In the genomic region with DNA sequence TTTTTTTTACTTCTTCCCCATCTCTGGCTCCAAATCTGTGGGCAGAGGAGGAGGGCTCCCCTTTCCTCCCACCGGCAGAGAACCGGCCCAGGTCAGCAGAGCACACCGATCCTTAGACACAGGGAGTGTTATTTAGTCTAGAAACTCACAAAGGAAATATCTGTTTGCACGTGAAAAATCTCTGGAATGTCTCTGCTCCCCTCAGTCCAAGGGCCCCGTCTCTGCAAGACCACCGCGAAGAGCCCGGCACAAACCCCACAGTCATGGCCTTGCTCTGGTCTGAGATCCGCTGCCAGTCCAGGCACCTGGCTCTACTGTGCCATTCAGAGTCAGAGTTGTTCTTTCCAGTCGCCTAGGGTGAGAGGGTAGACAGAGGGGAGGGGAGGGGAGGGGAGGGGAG, we compare ENCODE assay signal across 30 mouse cellular contexts.
DNase-seq lines count a peak whose midpoint lies in the region; ATAC-seq and TF ChIP-seq lines count a peak whose summit lies in the region.
"Had no signal": no experiment of that assay in that cellular context is flagged by ENCODE, and none has a peak within 500 bp of the region (broad histone marks: within the 10 kb centered on the region; RNA-seq: fewer than 3 reads in every experiment).

No protein-coding gene starts in this region.

- no peak for ATAC-seq in stomach, embryonic 14.5 days (ENCODE audit: insufficient number of reproducible peaks, insufficient read depth, low FRiP score, low read depth)
- ATAC-seq in stomach, postnatal 0 days (ENCODE audit: low FRiP score, low TSS enrichment), result no peak
- no peak for ATAC-seq in limb, embryonic 12.5 days (ENCODE audit: insufficient number of reproducible peaks, insufficient read depth, low FRiP score, low TSS enrichment, low read depth)
- ATAC-seq in kidney, embryonic 14.5 days (ENCODE audit: low FRiP score, low TSS enrichment), result no peak
- ATAC-seq: CD4-positive, CD25-positive, alpha-beta regulatory T cell, adult 4 months; hindbrain, embryonic 16.5 days; midbrain, embryonic 15.5 days had no signal

- H3K4me2 ChIP-seq in stomach, embryonic 14.5 days (replicated peaks; ENCODE audit: low read depth, low read length), result no peak overlapping the region
- H3K4me2 ChIP-seq in stomach, postnatal 0 days (replicated peaks; ENCODE audit: low read depth), result no peak overlapping the region
- H3K4me2 ChIP-seq in limb, embryonic 12.5 days, result no peak overlapping the region
- no peak overlapping the region for H3K4me2 ChIP-seq in kidney, embryonic 14.5 days (replicated peaks; ENCODE audit: low read depth, low read length)
- H3K4me2 ChIP-seq: forebrain, embryonic 12.5 days; heart, embryonic 12.5 days; kidney, embryonic 15.5 days; midbrain, embryonic 15.5 days; neural tube, embryonic 12.5 days had no signal

- no peak for TF ChIP-seq CTCF in stomach, postnatal 0 days (IDR thresholded peaks at IDR 0.05; ENCODE audit: low read depth)

- 35% methylated on average over 9 of the region's 10 CpGs for WGBS in heart, embryonic 10.5 days
- 11% methylated on average over 10 of the region's 10 CpGs for WGBS in stomach, embryonic 14.5 days
- WGBS in stomach, postnatal 0 days, result 25% methylated on average over 10 of the region's 10 CpGs
- 45% methylated on average over 10 of the region's 10 CpGs for WGBS in limb, embryonic 12.5 days
- WGBS in kidney, embryonic 14.5 days, result 35% methylated on average over 10 of the region's 10 CpGs

- no peaks in the 10 kb centered on the region for H3K9me3 ChIP-seq in heart, embryonic 10.5 days
- no peaks in the 10 kb centered on the region for H3K9me3 ChIP-seq in stomach, embryonic 14.5 days (ENCODE audit: control insufficient read depth, low read depth, low read length)
- H3K9me3 ChIP-seq in stomach, postnatal 0 days (ENCODE audit: control insufficient read depth, low read length), result no peaks in the 10 kb centered on the region
- no peaks in the 10 kb centered on the region for H3K9me3 ChIP-seq in limb, embryonic 12.5 days
- H3K9me3 ChIP-seq in kidney, embryonic 14.5 days (ENCODE audit: control insufficient read depth, low read length), result no peaks in the 10 kb centered on the region
- H3K9me3 ChIP-seq: forebrain, embryonic 12.5 days; heart, embryonic 12.5 days; kidney, embryonic 15.5 days; midbrain, embryonic 15.5 days; neural tube, embryonic 12.5 days had no signal

- H3K4me3 ChIP-seq in heart, embryonic 10.5 days, result no peak overlapping the region
- H3K4me3 ChIP-seq in stomach, embryonic 14.5 days (ENCODE audit: low read depth, low read length), result no peak overlapping the region
- H3K4me3 ChIP-seq in stomach, postnatal 0 days (ENCODE audit: low read depth, low read length), result no peak overlapping the region
- no peak overlapping the region for H3K4me3 ChIP-seq in limb, embryonic 12.5 days (replicated peaks)
- no peak overlapping the region for H3K4me3 ChIP-seq in kidney, embryonic 14.5 days (ENCODE audit: low read length)
- H3K4me3 ChIP-seq: erythroblast, embryonic 14.5 days; forebrain, embryonic 12.5 days; heart, embryonic 12.5 days; kidney, embryonic 15.5 days; layer of hippocampus, adult 2 months; left cerebral cortex, adult 2 months; midbrain, embryonic 15.5 days; neural tube, embryonic 12.5 days had no signal

- intact Hi-C loops in heart, postnatal 25 days (cut with DNase I), result no loop called here

- H3K27ac ChIP-seq in heart, embryonic 10.5 days, result peak overlapping the region; percentile 59; the same call in 1 of the 2 replicates
- H3K27ac ChIP-seq in stomach, embryonic 14.5 days (ENCODE audit: low read length), result peak overlapping the region; percentile 29; the same call in 1 of the 2 replicates
- no peak overlapping the region for H3K27ac ChIP-seq in stomach, postnatal 0 days (replicated peaks)
- peak overlapping the region; percentile 72 for H3K27ac ChIP-seq in limb, embryonic 12.5 days
- H3K27ac ChIP-seq in kidney, embryonic 14.5 days (ENCODE audit: low read depth, low read length), result no peak overlapping the region
- H3K27ac ChIP-seq: forebrain, embryonic 12.5 days; kidney, embryonic 15.5 days; layer of hippocampus, adult 2 months; left cerebral cortex, adult 2 months; liver, embryonic 14.5 days; macrophage; midbrain, embryonic 15.5 days; neural tube, embryonic 12.5 days had no signal

- no peak for DNase-seq in heart, embryonic 10.5 days (ENCODE audit: low spot score)
- no peak for DNase-seq in heart, postnatal 25 days (ENCODE audit: low spot score)
- DNase-seq in stomach, postnatal 0 days (ENCODE audit: low spot score), result no peak
- DNase-seq in cerebellum, adult 11-12 months, result no peak
- DNase-seq: adrenal gland, postnatal 14 days; cerebellum, adult 18-20 months; cerebellum, postnatal 10 days; gastrocnemius, postnatal 25 days; heart, adult 18-20 months; kidney, adult 11 months; kidney, postnatal 36 days; liver; lung, adult 2 months; lung, postnatal 10 days; right cerebral cortex, postnatal 4 days had no signal

- H3K4me1 ChIP-seq in heart, embryonic 10.5 days, result peaks cover 23% of the 10 kb centered on the region
- no peaks in the 10 kb centered on the region for H3K4me1 ChIP-seq in stomach, embryonic 14.5 days (ENCODE audit: control insufficient read depth, insufficient read depth, low read length)
- H3K4me1 ChIP-seq in stomach, postnatal 0 days (replicated peaks; ENCODE audit: control insufficient read depth, insufficient read depth), result peaks cover 8% of the 10 kb centered on the region; the same call in 1 of the 2 replicates
- peaks cover 38% of the 10 kb centered on the region for H3K4me1 ChIP-seq in limb, embryonic 12.5 days (replicated peaks)
- peaks cover 13% of the 10 kb centered on the region; the same call in 1 of the 2 replicates for H3K4me1 ChIP-seq in kidney, embryonic 14.5 days (ENCODE audit: control insufficient read depth, insufficient read depth, low read length)
- H3K4me1 ChIP-seq: forebrain, embryonic 12.5 days; midbrain, embryonic 15.5 days had no signal

- H3K36me3 ChIP-seq in heart, embryonic 10.5 days, result no peaks in the 10 kb centered on the region
- H3K36me3 ChIP-seq in stomach, embryonic 14.5 days (ENCODE audit: control insufficient read depth, insufficient read depth, low read length), result no peaks in the 10 kb centered on the region
- no peaks in the 10 kb centered on the region for H3K36me3 ChIP-seq in stomach, postnatal 0 days (ENCODE audit: control insufficient read depth, insufficient read depth, low read length)
- H3K36me3 ChIP-seq in limb, embryonic 12.5 days, result no peaks in the 10 kb centered on the region
- H3K36me3 ChIP-seq in kidney, embryonic 14.5 days (ENCODE audit: control insufficient read depth, insufficient read depth, low read length), result no peaks in the 10 kb centered on the region
- H3K36me3 ChIP-seq: forebrain, embryonic 12.5 days; heart, embryonic 12.5 days; kidney, embryonic 15.5 days; midbrain, embryonic 15.5 days; neural tube, embryonic 12.5 days had no signal

- no peak overlapping the region for H3K9ac ChIP-seq in stomach, embryonic 14.5 days (replicated peaks; ENCODE audit: low read depth, low read length)
- no peak overlapping the region for H3K9ac ChIP-seq in stomach, postnatal 0 days (ENCODE audit: low read length)
- H3K9ac ChIP-seq in limb, embryonic 12.5 days (replicated peaks), result no peak overlapping the region
- H3K9ac ChIP-seq in kidney, embryonic 14.5 days (ENCODE audit: low read depth, low read length), result no peak overlapping the region
- H3K9ac ChIP-seq: forebrain, embryonic 12.5 days; heart, embryonic 12.5 days; kidney, embryonic 15.5 days; liver, embryonic 14.5 days; midbrain, embryonic 15.5 days; neural tube, embryonic 12.5 days had no signal

- no peaks in the 10 kb centered on the region for H3K27me3 ChIP-seq in heart, embryonic 10.5 days (ENCODE audit: insufficient read depth, poor library complexity, severe bottlenecking)
- H3K27me3 ChIP-seq in stomach, embryonic 14.5 days (ENCODE audit: control insufficient read depth, insufficient read depth, low read length), result no peaks in the 10 kb centered on the region
- no peaks in the 10 kb centered on the region for H3K27me3 ChIP-seq in stomach, postnatal 0 days (ENCODE audit: control insufficient read depth, insufficient read depth, low read length)
- H3K27me3 ChIP-seq in limb, embryonic 12.5 days, result no peaks in the 10 kb centered on the region
- no peaks in the 10 kb centered on the region for H3K27me3 ChIP-seq in kidney, embryonic 14.5 days (ENCODE audit: control insufficient read depth, insufficient read depth, low read length)
- H3K27me3 ChIP-seq: heart, embryonic 12.5 days; kidney, embryonic 15.5 days; midbrain, embryonic 15.5 days; neural tube, embryonic 12.5 days had no signal

- no peak for TF ChIP-seq EP300 in stomach, postnatal 0 days (optimal IDR thresholded peaks at IDR 0.05)

Comparison
In these comparisons a context has a peak if more than half of its experiments do, and no peak if none do; other contexts are left out.
1. H3K27ac ChIP-seq: peak in heart, embryonic 10.5 days (single experiment), stomach, embryonic 14.5 days (single experiment) and limb, embryonic 12.5 days (single experiment); none in stomach, postnatal 0 days (single experiment) and kidney, embryonic 14.5 days (single experiment).